Mouse (Mus musculus) kidney, embryonic 16.5 days (tissue): ENCODE data around the gene Trim21. TPM values are rescaled to one million over a fixed set of nuclear protein-coding genes. Genes with fewer than 3 reads are reported as not detected.

Experiments
- ATAC-seq: fragments of 200-750 bp; cut with Nextera tagmentation; 2 replicates; pipeline ENCODE4 v1.8.0; 2017; ENCODE audit warnings: moderate TSS enrichment; ENCODE audit not compliant: low FRiP score, low TSS enrichment
- H3K27ac ChIP-seq: fragments of 300-500 bp; sonication (generic); 2 replicates; pipeline ENCODE4 v1.5.1; 2014; ENCODE audit warnings: low read length
- H3K27me3 ChIP-seq: fragments of 300-500 bp; sonication (generic); 2 replicates; pipeline ENCODE4 v1.6.1; 2014; ENCODE audit warnings: low read length, control low read depth, mixed read lengths; ENCODE audit not compliant: insufficient read depth
- H3K36me3 ChIP-seq: fragments of 300-500 bp; sonication (generic); 2 replicates; pipeline ENCODE4 v1.6.1; 2014; ENCODE audit warnings: low read length, control low read depth, mixed read lengths; ENCODE audit not compliant: insufficient read depth
- H3K4me1 ChIP-seq: fragments of 300-500 bp; sonication (generic); 2 replicates; pipeline ENCODE4 v1.6.1; 2014; ENCODE audit warnings: low read length, control low read depth, mixed read lengths; ENCODE audit not compliant: insufficient read depth
- H3K4me2 ChIP-seq: fragments of 300-500 bp; sonication (generic); replicated peaks from 2 replicates; pipeline ENCODE4 v1.6.1; 2014; ENCODE audit warnings: low read depth, low read length
- H3K4me3 ChIP-seq: fragments of 300-500 bp; sonication (generic); 2 replicates; pipeline ENCODE4 v1.5.1; 2014; ENCODE audit warnings: mild to moderate bottlenecking, low read length
- H3K9ac ChIP-seq: fragments of 300-500 bp; sonication (generic); replicated peaks from 2 replicates; pipeline ENCODE4 v1.6.1; 2014; ENCODE audit warnings: low read length
- H3K9me3 ChIP-seq: fragments of 300-500 bp; sonication (generic); 2 replicates; pipeline ENCODE4 v1.6.1; 2016; ENCODE audit warnings: low read length, control low read depth
- WGBS: fragments of 180-500 bp; shearing (Covaris S2); extraction: QIAGEN DNeasy Blood & Tissue Kit; methylation state at CpG from one replicate; pipeline ENCODE4 v1.1.7; 2014; 5-methylcytosine and 5-hydroxymethylcytosine counted together
- polyA plus RNA-seq: library from polyadenylated mRNA; unstranded; fragments of >200 nt; fragmentation: Nextera tagmentation; extraction: Ambion mirVana; gene quantifications from 2 replicates; pipeline ENCODE4 v1.2.1, GENCODE M21; 2015

Gene Trim21
- polyA plus RNA-seq = 0.42 and 0.77 TPM in 2 replicates

- peak within 1 kb of the TSS; percentile 69 for H3K9ac ChIP-seq
- H3K27me3 ChIP-seq = no peaks in the 10 kb centered on the region
- ATAC-seq = peak; percentile 99
- H3K9me3 ChIP-seq = no peaks in the 10 kb centered on the region
- peak within 1 kb of the TSS; percentile 64 for H3K4me3 ChIP-seq
- H3K4me1 ChIP-seq = peaks cover 8% of the 10 kb centered on the region; the same call in 1 of the 2 replicates
- H3K4me2 ChIP-seq = peak within 1 kb of the TSS; percentile 64
- H3K36me3 ChIP-seq = no peaks in the 10 kb centered on the region
- 19% methylated on average over 10 of the region's 10 CpGs for WGBS
- no peak within 1 kb of the TSS for H3K27ac ChIP-seq
Observed at GRCm38 (mm10) chr7:102564999-102565997, at the start of gene Trim21. TSS of gene Trim21 (minus strand) at chr7:102565486.

- no peaks in the 10 kb centered on the region for H3K4me1 ChIP-seq
- no peaks in the 10 kb centered on the region for H3K27me3 ChIP-seq
- H3K4me2 ChIP-seq = no peak within 1 kb of the TSS
- H3K9me3 ChIP-seq = no peaks in the 10 kb centered on the region
- H3K36me3 ChIP-seq = no peaks in the 10 kb centered on the region
- WGBS = 61% methylated on average over 1 of the region's 1 CpGs
- ATAC-seq = 0 out of 2 replicates have a peak, but pooled peaks have one; percentile 15
- no peak within 1 kb of the TSS for H3K9ac ChIP-seq
- no peak within 1 kb of the TSS for H3K27ac ChIP-seq
- no peak within 1 kb of the TSS for H3K4me3 ChIP-seq
Observed at GRCm38 (mm10) chr7:102597378-102598031, 32.2 kb upstream of the Trim21 start, which contains the start of gene Olfr552. TSS of gene Olfr552 (plus strand) at chr7:102597770.

- no peak within 1 kb of the TSS for H3K4me3 ChIP-seq
- H3K27ac ChIP-seq = no peak within 1 kb of the TSS
- H3K9me3 ChIP-seq = no peaks in the 10 kb centered on the region
- H3K36me3 ChIP-seq = no peaks in the 10 kb centered on the region
- WGBS = 90% methylated on average over 3 of the region's 3 CpGs
- ATAC-seq = no peak
- H3K4me2 ChIP-seq = no peak within 1 kb of the TSS
- no peak within 1 kb of the TSS for H3K9ac ChIP-seq
- H3K4me1 ChIP-seq = no peaks in the 10 kb centered on the region
- no peaks in the 10 kb centered on the region for H3K27me3 ChIP-seq
Observed at GRCm38 (mm10) chr7:102591786-102592185, 26.5 kb upstream of the Trim21 start, which contains the start of gene Olfr551. TSS of gene Olfr551 (minus strand) at chr7:102591886.

- Histone ChIP-seq H3K4me3 (no peak overlapping the region), H3K27me3 (no peaks in the 10 kb centered on the region), H3K4me1 (no peaks in the 10 kb centered on the region), H3K4me2 (no peak overlapping the region), H3K9me3 (no peaks in the 10 kb centered on the region), H3K36me3 (no peaks in the 10 kb centered on the region), H3K9ac (no peak overlapping the region), H3K27ac (no peak overlapping the region)
- ATAC-seq = no peak
- WGBS = 70% methylated on average over 6 of the region's 6 CpGs
Observed at GRCm38 (mm10) chr7:102575998-102576397, 10.7 kb upstream of the Trim21 start.

GRCm38 (mm10) chr7:102573174-102573830 is 8.0 kb upstream of the Trim21 start:
- ATAC-seq = no peak
- Histone ChIP-seq H3K27me3 (no peaks in the 10 kb centered on the region), H3K9ac (no peak overlapping the region), H3K4me2 (no peak overlapping the region), H3K4me1 (no peaks in the 10 kb centered on the region), H3K27ac (no peak overlapping the region), H3K9me3 (no peaks in the 10 kb centered on the region), H3K36me3 (no peaks in the 10 kb centered on the region), H3K4me3 (no peak overlapping the region)
- WGBS = 89% methylated on average over 3 of the region's 3 CpGs

GRCm38 (mm10) chr7:102571142-102571541 is 5.9 kb upstream of the Trim21 start, which contains the start of gene Olfr550:
TSS of gene Olfr550 (plus strand) at chr7:102571442.
- no peak within 1 kb of the TSS for H3K4me3 ChIP-seq
- no peak within 1 kb of the TSS for H3K9ac ChIP-seq
- WGBS = 90% methylated on average over 8 of the region's 8 CpGs
- no peaks in the 10 kb centered on the region for H3K9me3 ChIP-seq
- no peaks in the 10 kb centered on the region for H3K36me3 ChIP-seq
- H3K27me3 ChIP-seq = no peaks in the 10 kb centered on the region
- ATAC-seq = no peak
- no peak within 1 kb of the TSS for H3K4me2 ChIP-seq
- no peaks in the 10 kb centered on the region for H3K4me1 ChIP-seq
- no peak within 1 kb of the TSS for H3K27ac ChIP-seq

- no peaks in the 10 kb centered on the region for H3K27me3 ChIP-seq
- no peak overlapping the region for H3K9ac ChIP-seq
- WGBS = 89% methylated on average over 4 of the region's 4 CpGs
- no peaks in the 10 kb centered on the region for H3K36me3 ChIP-seq
- no peak overlapping the region for H3K4me2 ChIP-seq
- H3K9me3 ChIP-seq = no peaks in the 10 kb centered on the region
- H3K27ac ChIP-seq = no peak overlapping the region
- no peak overlapping the region for H3K4me3 ChIP-seq
- ATAC-seq = no peak; the same call in 1 of the 2 replicates
- peaks cover 8% of the 10 kb centered on the region; the same call in 1 of the 2 replicates for H3K4me1 ChIP-seq
Observed at GRCm38 (mm10) chr7:102566219-102566618, 933 bp upstream of the Trim21 start.

GRCm38 (mm10) chr7:102553279-102553678 is 12.0 kb downstream of the Trim21 start:
- Histone ChIP-seq H3K27ac (no peak overlapping the region), H3K27me3 (no peaks in the 10 kb centered on the region), H3K9ac (no peak overlapping the region), H3K4me1 (no peaks in the 10 kb centered on the region), H3K4me3 (no peak overlapping the region), H3K36me3 (no peaks in the 10 kb centered on the region), H3K9me3 (no peaks in the 10 kb centered on the region), H3K4me2 (no peak overlapping the region)
- WGBS = 80% methylated on average over 3 of the region's 3 CpGs
- no peak for ATAC-seq

- H3K9me3 ChIP-seq = no peaks in the 10 kb centered on the region
- H3K4me3 ChIP-seq = no peak within 1 kb of the TSS
- 90% methylated on average over 3 of the region's 3 CpGs for WGBS
- no peak within 1 kb of the TSS for H3K4me2 ChIP-seq
- no peaks in the 10 kb centered on the region for H3K27me3 ChIP-seq
- no peak within 1 kb of the TSS for H3K27ac ChIP-seq
- no peak within 1 kb of the TSS for H3K9ac ChIP-seq
- no peaks in the 10 kb centered on the region for H3K4me1 ChIP-seq
- no peaks in the 10 kb centered on the region for H3K36me3 ChIP-seq
- ATAC-seq = no peak
Observed at GRCm38 (mm10) chr7:102549570-102549969, 15.7 kb downstream of the Trim21 start, which contains the start of gene Olfr549. TSS of gene Olfr549 (plus strand) at chr7:102549870.
